Mouse (Mus musculus): ENCODE data around the gene Cggbp1. TPM values are rescaled to one million over a fixed set of nuclear protein-coding genes. Genes with fewer than 3 reads are reported as not detected.

The Cggbp1 gene
- polyA plus RNA-seq, 1 experiment, result not detected

- H3K27ac ChIP-seq (ENCODE audit: insufficient read depth, low read depth, low read length), result no peak overlapping the region
- no peak overlapping the region for H3K4me3 ChIP-seq (ENCODE audit: insufficient read depth, low read depth, low read length)
- 86% methylated on average over 3 of the region's 3 CpGs for WGBS
- TF ChIP-seq POLR2A (IDR thresholded peaks at IDR 0.05; ENCODE audit: insufficient read depth, low read depth, low read length) (no peak), CTCF (IDR thresholded peaks at IDR 0.05; ENCODE audit: insufficient read depth, low read depth, low read length) (no peak)
- no peaks in the 10 kb centered on the region for H3K4me1 ChIP-seq (ENCODE audit: control insufficient read depth, insufficient read depth, low read length)
These were observed 26.9 kb downstream of the Cggbp1 start for GRCm38 (mm10) chr16:64878611-64879132.

- Histone ChIP-seq H3K4me3 (ENCODE audit: insufficient read depth, low read depth, low read length) (no peak overlapping the region), H3K27ac (ENCODE audit: insufficient read depth, low read depth, low read length) (no peak overlapping the region), H3K4me1 (ENCODE audit: control insufficient read depth, insufficient read depth, low read length) (no peaks in the 10 kb centered on the region)
- WGBS, result 86% methylated on average over 5 of the region's 5 CpGs
- TF ChIP-seq POLR2A (IDR thresholded peaks at IDR 0.05; ENCODE audit: insufficient read depth, low read depth, low read length) (no peak), CTCF (IDR thresholded peaks at IDR 0.05; ENCODE audit: insufficient read depth, low read depth, low read length) (no peak)
These were observed 27.9 kb downstream of the Cggbp1 start for GRCm38 (mm10) chr16:64879735-64880134.

GRCm38 (mm10) chr16:64880986-64881385, 29.2 kb downstream of the Cggbp1 start:
- Histone ChIP-seq H3K4me3 (ENCODE audit: insufficient read depth, low read depth, low read length) (no peak overlapping the region), H3K4me1 (ENCODE audit: control insufficient read depth, insufficient read depth, low read length) (no peaks in the 10 kb centered on the region), H3K27ac (ENCODE audit: insufficient read depth, low read depth, low read length) (no peak overlapping the region)
- no peak for TF ChIP-seq POLR2A (IDR thresholded peaks at IDR 0.05; ENCODE audit: insufficient read depth, low read depth, low read length)
- no peak for TF ChIP-seq CTCF (IDR thresholded peaks at IDR 0.05; ENCODE audit: insufficient read depth, low read depth, low read length)
- 71% methylated on average over 3 of the region's 3 CpGs for WGBS

GRCm38 (mm10) chr16:64881442-64881841, 29.6 kb downstream of the Cggbp1 start:
- no peak overlapping the region for H3K4me3 ChIP-seq (ENCODE audit: insufficient read depth, low read depth, low read length)
- TF ChIP-seq POLR2A (IDR thresholded peaks at IDR 0.05; ENCODE audit: insufficient read depth, low read depth, low read length) (no peak), CTCF (IDR thresholded peaks at IDR 0.05; ENCODE audit: insufficient read depth, low read depth, low read length) (no peak)
- WGBS, result 88% methylated on average over 2 of the region's 2 CpGs
- H3K4me1 ChIP-seq (ENCODE audit: control insufficient read depth, insufficient read depth, low read length), result no peaks in the 10 kb centered on the region
- no peak overlapping the region for H3K27ac ChIP-seq (ENCODE audit: insufficient read depth, low read depth, low read length)

GRCm38 (mm10) chr16:64883896-64884295, 32.1 kb downstream of the Cggbp1 start:
- no peak for TF ChIP-seq CTCF (IDR thresholded peaks at IDR 0.05; ENCODE audit: insufficient read depth, low read depth, low read length)
- Histone ChIP-seq H3K4me3 (ENCODE audit: insufficient read depth, low read depth, low read length) (no peak overlapping the region), H3K27ac (ENCODE audit: insufficient read depth, low read depth, low read length) (no peak overlapping the region), H3K4me1 (ENCODE audit: control insufficient read depth, insufficient read depth, low read length) (no peaks in the 10 kb centered on the region)
- WGBS, result 79% methylated on average over 5 of the region's 5 CpGs

- 39% methylated on average over 3 of the region's 3 CpGs for WGBS
- Histone ChIP-seq H3K4me3 (ENCODE audit: insufficient read depth, low read depth, low read length) (no peak overlapping the region), H3K27ac (ENCODE audit: insufficient read depth, low read depth, low read length) (no peak overlapping the region), H3K4me1 (ENCODE audit: control insufficient read depth, insufficient read depth, low read length) (no peaks in the 10 kb centered on the region)
- no peak for TF ChIP-seq CTCF (IDR thresholded peaks at IDR 0.05; ENCODE audit: insufficient read depth, low read depth, low read length)
- no peak for TF ChIP-seq POLR2A (IDR thresholded peaks at IDR 0.05; ENCODE audit: insufficient read depth, low read depth, low read length)
These were observed 32.6 kb downstream of the Cggbp1 start for GRCm38 (mm10) chr16:64884420-64884838.

- WGBS, result 37% methylated on average over 3 of the region's 3 CpGs
- Histone ChIP-seq H3K27ac (ENCODE audit: insufficient read depth, low read depth, low read length) (no peak overlapping the region), H3K4me3 (ENCODE audit: insufficient read depth, low read depth, low read length) (no peak overlapping the region), H3K4me1 (ENCODE audit: control insufficient read depth, insufficient read depth, low read length) (no peaks in the 10 kb centered on the region)
- TF ChIP-seq CTCF (IDR thresholded peaks at IDR 0.05; ENCODE audit: insufficient read depth, low read depth, low read length), result no peak
- no peak for TF ChIP-seq POLR2A (IDR thresholded peaks at IDR 0.05; ENCODE audit: insufficient read depth, low read depth, low read length)
These were observed 33.3 kb downstream of the Cggbp1 start for GRCm38 (mm10) chr16:64885142-64885541.

- WGBS, result 64% methylated on average over 4 of the region's 4 CpGs
- TF ChIP-seq POLR2A (IDR thresholded peaks at IDR 0.05; ENCODE audit: insufficient read depth, low read depth, low read length) (no peak), CTCF (IDR thresholded peaks at IDR 0.05; ENCODE audit: insufficient read depth, low read depth, low read length) (no peak)
- H3K27ac ChIP-seq (ENCODE audit: insufficient read depth, low read depth, low read length), result no peak overlapping the region
- H3K4me3 ChIP-seq (ENCODE audit: insufficient read depth, low read depth, low read length), result no peak overlapping the region
- no peaks in the 10 kb centered on the region for H3K4me1 ChIP-seq (ENCODE audit: control insufficient read depth, insufficient read depth, low read length)
These were observed 33.8 kb downstream of the Cggbp1 start for GRCm38 (mm10) chr16:64885547-64885946.

- Histone ChIP-seq H3K4me3 (ENCODE audit: insufficient read depth, low read depth, low read length) (no peak overlapping the region), H3K4me1 (ENCODE audit: control insufficient read depth, insufficient read depth, low read length) (no peaks in the 10 kb centered on the region), H3K27ac (ENCODE audit: insufficient read depth, low read depth, low read length) (no peak overlapping the region)
- TF ChIP-seq CTCF (IDR thresholded peaks at IDR 0.05; ENCODE audit: insufficient read depth, low read depth, low read length) (no peak), POLR2A (IDR thresholded peaks at IDR 0.05; ENCODE audit: insufficient read depth, low read depth, low read length) (no peak)
- WGBS, result 92% methylated on average over 3 of the region's 3 CpGs
These were observed 37.7 kb downstream of the Cggbp1 start for GRCm38 (mm10) chr16:64889496-64889895.

- WGBS, result 69% methylated on average over 2 of the region's 2 CpGs
- no peak overlapping the region for H3K27ac ChIP-seq (ENCODE audit: insufficient read depth, low read depth, low read length)
- no peaks in the 10 kb centered on the region for H3K4me1 ChIP-seq (ENCODE audit: control insufficient read depth, insufficient read depth, low read length)
- no peak overlapping the region for H3K4me3 ChIP-seq (ENCODE audit: insufficient read depth, low read depth, low read length)
- TF ChIP-seq POLR2A (IDR thresholded peaks at IDR 0.05; ENCODE audit: insufficient read depth, low read depth, low read length), result no peak
These were observed 47.3 kb downstream of the Cggbp1 start for GRCm38 (mm10) chr16:64899084-64899483.

Data from olfactory bulb, adult 2 months (tissue).